Mouse (Mus musculus) stomach, postnatal 0 days (tissue): ENCODE results near the gene Kirrel2. TPM values are rescaled to one million over a fixed set of nuclear protein-coding genes. Genes with fewer than 3 reads are reported as not detected.

ENCODE experiments used
- ATAC-seq: fragments of 200-750 bp; cut with Nextera tagmentation; 2 replicates; pipeline ENCODE4 v1.8.0; 2017; ENCODE audit not compliant: low FRiP score, low TSS enrichment
- DNase-seq: peaks from one replicate; pipeline ENCODE4 v3.0.0-alpha.2; 2016; ENCODE audit warnings: low spot score
- H3K27ac ChIP-seq: fragments of 300-500 bp; sonication (generic); replicated peaks from 2 replicates; pipeline ENCODE4 v1.5.1; 2014; ENCODE audit warnings: mild to moderate bottlenecking, control low read depth
- H3K27me3 ChIP-seq: fragments of 300-500 bp; sonication (generic); 2 replicates; pipeline ENCODE4 v1.6.1; 2014; ENCODE audit warnings: low read length; ENCODE audit not compliant: control insufficient read depth, insufficient read depth
- H3K36me3 ChIP-seq: fragments of 300-500 bp; sonication (generic); 2 replicates; pipeline ENCODE4 v1.6.1; 2014; ENCODE audit warnings: low read length, mixed read lengths; ENCODE audit not compliant: control insufficient read depth, insufficient read depth
- H3K4me1 ChIP-seq: fragments of 300-500 bp; sonication (generic); replicated peaks from 2 replicates; pipeline ENCODE4 v1.6.1; 2014; ENCODE audit warnings: antibody characterized with exemption; ENCODE audit not compliant: control insufficient read depth, insufficient read depth
- H3K4me2 ChIP-seq: fragments of 300-500 bp; sonication (generic); replicated peaks from 2 replicates; pipeline ENCODE4 v1.6.1; 2014; ENCODE audit warnings: low read depth, mild to moderate bottlenecking, control low read depth, moderate library complexity
- H3K4me3 ChIP-seq: fragments of 300-500 bp; sonication (generic); 2 replicates; pipeline ENCODE4 v1.5.1; 2014; ENCODE audit warnings: low read depth, low read length, control low read depth
- H3K9ac ChIP-seq: fragments of 300-500 bp; sonication (generic); 2 replicates; pipeline ENCODE4 v1.6.1; 2014; ENCODE audit warnings: mild to moderate bottlenecking, low read length, control low read depth, mixed read lengths
- H3K9me3 ChIP-seq: fragments of 300-500 bp; sonication (generic); 2 replicates; pipeline ENCODE4 v1.6.1; 2016; ENCODE audit warnings: low read length; ENCODE audit not compliant: control insufficient read depth
- CTCF ChIP-seq: IDR thresholded peaks from 2 replicates; pipeline ENCODE4 v1.5.1; 2016; ENCODE audit warnings: antibody characterized with exemption, low read depth, mild to moderate bottlenecking, moderate library complexity
- EP300 ChIP-seq: optimal IDR thresholded peaks from 2 replicates; pipeline ENCODE3; 2016; ENCODE audit warnings: antibody characterized with exemption
- WGBS: fragments of 180-500 bp; shearing (Covaris S2); extraction: QIAGEN DNeasy Blood & Tissue Kit; methylation state at CpG from one replicate; pipeline ENCODE4 v1.1.7; 2014; 5-methylcytosine and 5-hydroxymethylcytosine counted together
- polyA plus RNA-seq: library from polyadenylated mRNA; unstranded; fragments of >200 nt; fragmentation: Nextera tagmentation; extraction: Ambion mirVana; gene quantifications from 2 replicates; pipeline ENCODE4 v1.2.1, GENCODE M21; 2015

Kirrel2 gene
- polyA plus RNA-seq, 1 experiment from 2014 or later = 0.18 TPM

GRCm38 (mm10) chr7:30444154-30444970, 13.1 kb downstream of the Kirrel2 start:
- Histone ChIP-seq H3K27me3 (no peaks in the 10 kb centered on the region), H3K9ac (peak overlapping the region; percentile 52; the same call in 1 of the 2 replicates), H3K36me3 (no peaks in the 10 kb centered on the region), H3K4me3 (peak overlapping the region; percentile 54), H3K4me1 (peaks cover 2% of the 10 kb centered on the region; the same call in 1 of the 2 replicates), H3K9me3 (no peaks in the 10 kb centered on the region), H3K27ac (no peak overlapping the region), H3K4me2 (peak overlapping the region; percentile 88)
- ATAC-seq (no peak; the same call in 1 of the 2 replicates), DNase-seq (peak; percentile 45)
- WGBS = 1% methylated on average over 38 of the region's 38 CpGs
- TF ChIP-seq EP300 (no peak), CTCF (no peak)

GRCm38 (mm10) chr7:30443696-30444095, 13.8 kb downstream of the Kirrel2 start:
- H3K4me2 ChIP-seq = peak overlapping the region; percentile 88; the same call in 1 of the 2 replicates
- TF ChIP-seq EP300 = no peak
- no peak for TF ChIP-seq CTCF
- ATAC-seq (no peak), DNase-seq (no peak)
- H3K27me3 ChIP-seq = no peaks in the 10 kb centered on the region
- H3K27ac ChIP-seq = no peak overlapping the region
- no peaks in the 10 kb centered on the region for H3K36me3 ChIP-seq
- no peak overlapping the region for H3K9ac ChIP-seq
- H3K4me1 ChIP-seq = peaks cover 2% of the 10 kb centered on the region; the same call in 1 of the 2 replicates
- 23% methylated on average over 9 of the region's 9 CpGs for WGBS
- H3K4me3 ChIP-seq = no peak overlapping the region
- H3K9me3 ChIP-seq = no peaks in the 10 kb centered on the region

DNA sequence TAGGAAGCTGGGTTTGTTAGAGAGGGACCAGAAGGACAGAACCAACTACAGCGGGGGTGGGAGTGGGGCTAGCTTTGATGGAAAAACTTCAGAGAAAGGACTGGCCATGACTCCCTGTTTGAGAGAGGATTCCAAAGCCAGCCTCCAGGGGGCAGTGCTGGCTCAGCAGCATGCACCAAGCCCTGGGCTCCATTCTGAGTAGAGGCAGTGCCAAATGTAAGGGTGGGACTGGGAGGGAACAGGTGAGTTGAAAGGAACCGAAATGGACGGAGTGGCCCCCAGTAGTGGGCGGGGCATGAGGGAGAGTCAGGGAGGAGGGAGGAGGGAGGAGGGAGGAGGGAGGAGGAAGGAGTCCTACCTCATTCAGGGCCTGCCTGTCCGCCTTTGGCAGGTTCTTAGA, 16.8 kb downstream of the Kirrel2 start:
- Histone ChIP-seq H3K36me3 (no peaks in the 10 kb centered on the region), H3K9ac (no peak overlapping the region), H3K9me3 (no peaks in the 10 kb centered on the region), H3K4me1 (peaks cover 2% of the 10 kb centered on the region; the same call in 1 of the 2 replicates), H3K4me2 (no peak overlapping the region), H3K27me3 (no peaks in the 10 kb centered on the region), H3K27ac (no peak overlapping the region), H3K4me3 (no peak overlapping the region)
- no peak for TF ChIP-seq EP300
- peak; percentile 82 for TF ChIP-seq CTCF
- DNase-seq (peak; percentile 72), ATAC-seq (peak; percentile 25; the same call in 1 of the 2 replicates)
- WGBS = 24% methylated on average over 4 of the region's 5 CpGs

GRCm38 (mm10) chr7:30439734-30440133, 17.8 kb downstream of the Kirrel2 start:
- H3K9me3 ChIP-seq = no peaks in the 10 kb centered on the region

GRCm38 (mm10) chr7:30436879-30437278, 20.6 kb downstream of the Kirrel2 start:
- Histone ChIP-seq H3K9me3 (no peaks in the 10 kb centered on the region), H3K9ac (no peak overlapping the region), H3K4me1 (no peaks in the 10 kb centered on the region), H3K4me2 (no peak overlapping the region), H3K36me3 (no peaks in the 10 kb centered on the region), H3K27me3 (no peaks in the 10 kb centered on the region), H3K27ac (no peak overlapping the region), H3K4me3 (no peak overlapping the region)
- no peak for DNase-seq
- ATAC-seq = no peak
- 17% methylated on average over 10 of the region's 10 CpGs for WGBS
- TF ChIP-seq EP300 (no peak), CTCF (no peak)

More at GRCm38 (mm10) chr7:30439734-30440133, 17.8 kb downstream of the Kirrel2 start:
- no peaks in the 10 kb centered on the region for H3K36me3 ChIP-seq
- TF ChIP-seq CTCF (no peak), EP300 (no peak)
- no peak overlapping the region for H3K9ac ChIP-seq
- DNase-seq (no peak), ATAC-seq (no peak)
- H3K27me3 ChIP-seq = no peaks in the 10 kb centered on the region
- H3K4me2 ChIP-seq = no peak overlapping the region
- peaks cover 2% of the 10 kb centered on the region; the same call in 1 of the 2 replicates for H3K4me1 ChIP-seq
- WGBS = 79% methylated on average over 13 of the region's 13 CpGs
- no peak overlapping the region for H3K27ac ChIP-seq
- H3K4me3 ChIP-seq = no peak overlapping the region

GRCm38 (mm10) chr7:30435156-30435555, 22.3 kb downstream of the Kirrel2 start:
- no peak overlapping the region for H3K4me3 ChIP-seq
- H3K27me3 ChIP-seq = no peaks in the 10 kb centered on the region
- no peak overlapping the region for H3K9ac ChIP-seq
- H3K4me1 ChIP-seq = no peaks in the 10 kb centered on the region
- H3K27ac ChIP-seq = no peak overlapping the region
- DNase-seq (no peak), ATAC-seq (no peak)
- 41% methylated on average over 9 of the region's 9 CpGs for WGBS
- H3K4me2 ChIP-seq = no peak overlapping the region
- H3K9me3 ChIP-seq = no peaks in the 10 kb centered on the region
- TF ChIP-seq EP300 (no peak), CTCF (no peak)
- H3K36me3 ChIP-seq = no peaks in the 10 kb centered on the region
